Mouse (Mus musculus) adrenal gland, postnatal 36 days (tissue): ENCODE results near the gene Nfatc2. TPM values are rescaled to one million over a fixed set of nuclear protein-coding genes. Genes with fewer than 3 reads are reported as not detected.

Experiments used
- DNase-seq, 2 experiments: peaks; one replicate each; pipeline ENCODE4 v3.0.0; 2021; ENCODE audit warnings: mixed read lengths in 1 of 2
- long read RNA-seq, 2 experiments: library from polyadenylated mRNA; stranded (forward); transcript quantifications; one replicate each; pipeline ENCODE4 v2.0.0; 2021; ENCODE audit warnings: borderline sequencing depth in 2 of 2
- total RNA-seq, 2 experiments: library from RNA; stranded (reverse); gene quantifications; 2 replicates each; pipeline ENCODE4 v1.2.3; 2021

The Nfatc2 gene
- total RNA-seq: 1 to 10 TPM; 2.6 to 3.0 TPM
- long read RNA-seq, experiment 1, partial matches to known transcripts: 0 of 1 reads
- long read RNA-seq, experiment 1, other reads (novel, unspliced or antisense): 1 of 1 reads
- long read RNA-seq, experiment 2: 0 reads

- peak; percentile 76 to 81 for DNase-seq
Observed at GRCm38 (mm10) chr2:168601491-168602386, at the start of gene Nfatc2. Gene Nfatc2, minus strand, starts transcription at chr2:168601657.

GRCm38 (mm10) chr2:168648171-168648570 lies 46.7 kb upstream of the Nfatc2 start:
- no peak for DNase-seq

GRCm38 (mm10) chr2:168644855-168645254 lies 43.4 kb upstream of the Nfatc2 start:
- DNase-seq: no peak

- no peak for DNase-seq
Observed at GRCm38 (mm10) chr2:168643524-168644177, 42.2 kb upstream of the Nfatc2 start.

- no peak for DNase-seq
Observed at GRCm38 (mm10) chr2:168642187-168642586, 40.7 kb upstream of the Nfatc2 start.

GRCm38 (mm10) chr2:168640460-168640859 lies 39.0 kb upstream of the Nfatc2 start:
- DNase-seq: no peak

GRCm38 (mm10) chr2:168634881-168635280 lies 33.4 kb upstream of the Nfatc2 start:
- DNase-seq: no peak

- peak; percentile 27 to 32 for DNase-seq
Observed at GRCm38 (mm10) chr2:168633301-168633816, 31.9 kb upstream of the Nfatc2 start.

GRCm38 (mm10) chr2:168632543-168632942 lies 31.1 kb upstream of the Nfatc2 start:
- DNase-seq: no peak

- DNase-seq: peak; percentile 85 to 88
Observed at GRCm38 (mm10) chr2:168628787-168629186, 27.3 kb upstream of the Nfatc2 start.

- DNase-seq: no peak
Observed at GRCm38 (mm10) chr2:168627829-168628770, 26.6 kb upstream of the Nfatc2 start.

- no peak for DNase-seq
Observed at GRCm38 (mm10) chr2:168626385-168626784, 24.9 kb upstream of the Nfatc2 start.

- DNase-seq: no peak
Observed at GRCm38 (mm10) chr2:168625091-168625490, 23.6 kb upstream of the Nfatc2 start.

- DNase-seq: peak; percentile 6 to 37
Observed at GRCm38 (mm10) chr2:168621111-168621802, 19.8 kb upstream of the Nfatc2 start.

GRCm38 (mm10) chr2:168618205-168618717 lies 16.8 kb upstream of the Nfatc2 start:
- DNase-seq: no peak

- peak; percentile 22 to 45 for DNase-seq
Observed at GRCm38 (mm10) chr2:168615160-168615559, 13.7 kb upstream of the Nfatc2 start.

GRCm38 (mm10) chr2:168614170-168614872 lies 12.9 kb upstream of the Nfatc2 start:
- DNase-seq: no peak

- DNase-seq: no peak
Observed at GRCm38 (mm10) chr2:168613092-168613880, 11.8 kb upstream of the Nfatc2 start.

- DNase-seq: no peak
Observed at GRCm38 (mm10) chr2:168610941-168611340, 9.5 kb upstream of the Nfatc2 start.
